Mouse (Mus musculus) lung, adult 2 months (tissue): Measurements from ENCODE around the gene C130026I21Rik. TPM values are rescaled to one million over a fixed set of nuclear protein-coding genes. Genes with fewer than 3 reads are reported as not detected.
"Not testable (repeated sequence)": the region's sequence is repeated elsewhere in the genome, so short reads cannot be mapped to it uniquely, and the experiment has no call there.

Experiments
- DNase-seq: peaks from one replicate; pipeline ENCODE4 v3.0.0; 2022
- H3K4me1 ChIP-seq: fragments of 200-500 bp; 2 replicates; pipeline ENCODE4 v1.6.1; 2011; ENCODE audit warnings: low read length; ENCODE audit not compliant: control insufficient read depth, insufficient read depth
- H3K4me3 ChIP-seq: fragments of 200-500 bp; replicated peaks from 2 replicates; pipeline ENCODE3; 2011; ENCODE audit warnings: low read depth, mild to moderate bottlenecking, control low read depth, low read length; ENCODE audit errors: extremely low read depth
- WGBS: fragments of 180-500 bp; shearing (Covaris S2); methylation state at CpG from one replicate; pipeline ENCODE4 v1.1.7; 2018; 5-methylcytosine and 5-hydroxymethylcytosine counted together
- polyA plus RNA-seq: library from polyadenylated mRNA; depleted of rRNA; stranded (reverse); fragments of >200 nt; gene quantifications from 2 replicates; pipeline ENCODE4 v1.2.3, GENCODE M21; 2012

C130026I21Rik gene
- polyA plus RNA-seq, 1 experiment: 2.2 TPM

DNA sequence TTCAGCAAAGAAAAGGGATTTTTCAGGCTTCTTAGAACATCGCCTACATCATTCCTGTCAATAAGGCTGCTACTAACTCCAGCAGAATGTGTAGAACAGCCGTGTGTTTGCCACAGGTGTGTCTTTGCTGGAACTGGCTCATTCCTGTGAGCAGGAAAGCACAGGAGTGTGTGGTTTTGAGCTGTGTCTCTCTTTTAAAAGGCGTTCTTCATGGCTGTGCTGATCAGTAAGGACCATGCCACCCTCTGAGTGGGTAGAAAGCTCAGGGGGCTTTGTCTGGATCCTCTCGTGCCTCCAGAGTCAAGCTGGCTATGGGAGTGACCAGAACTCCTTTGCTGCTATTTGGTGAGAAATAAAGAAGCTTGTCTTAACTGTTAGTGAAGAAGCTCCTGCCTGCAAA lies 73.6 kb downstream of the C130026I21Rik start:
- WGBS: 54% methylated on average over 4 of the region's 4 CpGs

DNA sequence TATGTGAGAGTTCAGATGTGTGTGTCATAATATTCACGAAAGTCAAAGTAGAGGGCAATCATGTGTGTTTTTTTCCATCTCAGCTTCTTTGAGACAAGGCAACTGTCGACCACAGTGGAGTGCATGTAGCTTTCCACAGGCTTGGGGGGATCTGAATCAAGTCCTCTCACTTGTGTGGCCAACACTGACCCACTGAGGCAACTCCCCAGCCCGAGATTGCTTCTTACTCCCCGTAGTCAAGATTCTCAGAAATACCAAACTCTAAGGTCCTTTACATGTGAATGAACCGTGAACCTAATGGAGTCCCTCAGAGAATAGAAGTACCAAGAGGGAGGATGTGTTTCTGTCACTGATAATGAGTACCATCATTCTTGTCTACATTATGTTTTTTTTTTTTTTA lies 76.6 kb downstream of the C130026I21Rik start:
- DNase-seq, H3K4me3 ChIP-seq, H3K4me1 ChIP-seq: not testable (repeated sequence)
- 71% methylated on average over 5 of the region's 5 CpGs for WGBS

More for the DNA sequence above, 73.6 kb downstream of the C130026I21Rik start:
- not testable (repeated sequence) for DNase-seq, H3K4me1 ChIP-seq, H3K4me3 ChIP-seq

DNA sequence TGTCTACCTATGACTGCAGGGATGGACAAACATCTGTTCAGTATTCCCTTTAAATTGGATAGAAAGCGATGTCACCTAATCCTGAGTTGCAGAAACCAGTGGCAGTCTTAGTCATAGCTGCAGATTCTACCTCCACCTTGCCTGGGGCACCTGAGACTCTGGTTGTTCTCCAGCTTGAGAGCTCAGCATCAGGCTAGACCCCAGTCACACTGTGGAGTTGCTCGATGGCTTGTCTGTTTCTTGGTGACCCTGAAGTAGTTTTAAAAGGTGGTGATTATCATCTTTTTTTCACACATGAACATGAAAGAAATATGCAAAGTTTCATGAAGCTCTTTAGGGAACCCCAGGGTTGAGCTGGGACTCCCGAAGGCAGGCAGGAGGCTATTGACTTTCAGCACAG lies 88.4 kb downstream of the C130026I21Rik start:
- not testable (repeated sequence) for H3K4me1 ChIP-seq, DNase-seq, H3K4me3 ChIP-seq
- 91% methylated on average over 2 of the region's 3 CpGs for WGBS

- not testable (repeated sequence) for H3K4me3 ChIP-seq, H3K4me1 ChIP-seq, DNase-seq
- 78% methylated on average over 4 of the region's 4 CpGs for WGBS
These were observed 91.4 kb downstream of the C130026I21Rik start for GRCm38 (mm10) chr1:85178971-85179370.

- not testable (repeated sequence) for H3K4me3 ChIP-seq, DNase-seq, H3K4me1 ChIP-seq
- WGBS: 58% methylated on average over 2 of the region's 2 CpGs
These were observed 107.5 kb downstream of the C130026I21Rik start for GRCm38 (mm10) chr1:85162841-85163240.

DNA sequence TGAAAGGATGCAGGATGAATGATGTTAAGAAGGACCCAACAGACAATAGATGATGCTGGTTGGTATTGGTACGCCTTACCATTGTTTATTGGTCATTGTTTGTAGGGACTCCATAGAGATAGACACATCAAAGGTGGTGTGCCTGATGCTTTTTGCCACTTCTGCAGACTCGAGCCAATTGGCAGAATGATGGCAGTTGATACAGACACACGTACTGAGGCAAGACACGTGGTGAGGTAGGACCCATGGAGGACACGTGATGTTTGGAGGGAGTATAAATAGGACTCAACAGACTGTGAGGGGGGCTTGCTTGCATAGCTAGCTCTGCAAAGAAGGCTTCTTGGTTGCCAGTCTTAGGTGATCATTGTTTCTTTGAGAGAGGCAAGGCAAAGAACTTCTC lies 115.2 kb downstream of the C130026I21Rik start:
- not testable (repeated sequence) for DNase-seq, H3K4me3 ChIP-seq
- WGBS: 68% methylated on average over 4 of the region's 5 CpGs

GRCm38 (mm10) chr1:85133671-85134070 lies 136.7 kb downstream of the C130026I21Rik start:
- not testable (repeated sequence) for DNase-seq
- 90% methylated on average over 22 of the region's 22 CpGs for WGBS

More for the DNA sequence above, 115.2 kb downstream of the C130026I21Rik start:
- H3K4me1 ChIP-seq: not testable (repeated sequence)

GRCm38 (mm10) chr1:85121841-85122240 lies 148.5 kb downstream of the C130026I21Rik start:
- WGBS: 80% methylated on average over 4 of the region's 4 CpGs
- not testable (repeated sequence) for H3K4me1 ChIP-seq, H3K4me3 ChIP-seq, DNase-seq

More at GRCm38 (mm10) chr1:85133671-85134070, 136.7 kb downstream of the C130026I21Rik start:
- not testable (repeated sequence) for H3K4me1 ChIP-seq, H3K4me3 ChIP-seq

GRCm38 (mm10) chr1:85118341-85118740 lies 152.0 kb downstream of the C130026I21Rik start:
- not testable (repeated sequence) for H3K4me1 ChIP-seq, DNase-seq, H3K4me3 ChIP-seq
- WGBS: 75% methylated on average over 6 of the region's 6 CpGs

DNA sequence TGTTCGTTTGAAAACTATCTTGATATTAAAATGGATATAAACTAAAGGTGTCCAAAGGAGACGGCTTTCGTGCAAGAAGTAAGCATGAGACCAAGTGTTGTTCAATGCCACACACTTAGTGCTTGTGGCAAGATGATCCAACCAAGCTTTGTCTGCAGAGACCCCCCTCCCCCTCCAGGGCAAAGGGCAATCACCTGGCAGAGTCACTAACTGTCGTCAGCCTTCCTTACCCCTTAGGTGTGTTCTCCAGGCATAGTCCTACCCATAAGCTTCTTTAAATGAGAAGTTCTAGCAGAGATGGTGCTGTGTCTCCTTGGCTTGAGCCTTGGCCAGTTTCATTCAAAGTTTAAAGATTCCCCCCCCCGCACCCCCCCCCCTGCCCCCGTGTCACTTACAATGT lies 152.8 kb downstream of the C130026I21Rik start:
- H3K4me3 ChIP-seq, H3K4me1 ChIP-seq, DNase-seq: not testable (repeated sequence)
- 60% methylated on average over 4 of the region's 6 CpGs for WGBS

DNA sequence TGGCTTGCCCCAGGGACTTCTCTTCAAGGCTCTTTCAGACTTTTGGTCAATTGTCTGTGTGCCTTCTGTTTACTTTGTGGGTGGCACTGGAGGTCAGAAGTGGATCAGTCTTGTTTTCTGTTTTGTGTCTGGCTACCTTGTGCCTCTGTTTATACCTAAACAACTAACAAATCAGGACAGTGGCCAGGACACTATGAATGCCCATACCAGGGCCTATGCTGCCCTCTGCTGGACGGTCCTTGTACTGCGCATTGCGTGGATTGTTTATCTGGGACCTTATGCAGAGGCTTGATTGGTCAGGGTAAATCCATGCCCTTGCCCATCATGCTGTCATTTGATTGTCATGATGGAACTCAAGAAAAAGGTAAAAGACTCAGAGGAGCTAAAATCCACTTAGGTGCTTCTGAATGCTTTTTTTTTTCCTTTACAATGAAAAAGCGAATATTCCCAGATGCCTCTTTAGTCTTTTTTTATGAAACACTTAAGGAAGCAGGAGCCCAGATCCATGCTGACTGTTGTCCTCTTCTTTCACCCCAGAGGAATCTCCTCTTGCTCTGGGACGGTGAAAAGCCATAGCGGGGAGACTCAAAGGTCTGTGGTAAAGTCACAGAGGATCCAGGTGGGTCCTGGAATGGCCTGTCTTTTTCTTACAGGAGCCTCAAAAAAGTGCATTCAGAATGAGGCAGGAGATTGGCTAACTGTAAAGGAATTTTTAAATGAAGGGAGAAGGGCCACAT lies 155.5 kb downstream of the C130026I21Rik start:
- H3K4me3 ChIP-seq, H3K4me1 ChIP-seq, DNase-seq: not testable (repeated sequence)
- WGBS: 51% methylated on average over 6 of the region's 6 CpGs

GRCm38 (mm10) chr1:85114078-85114477 lies 156.3 kb downstream of the C130026I21Rik start:
- not testable (repeated sequence) for H3K4me3 ChIP-seq, DNase-seq, H3K4me1 ChIP-seq
- 76% methylated on average over 3 of the region's 3 CpGs for WGBS

DNA sequence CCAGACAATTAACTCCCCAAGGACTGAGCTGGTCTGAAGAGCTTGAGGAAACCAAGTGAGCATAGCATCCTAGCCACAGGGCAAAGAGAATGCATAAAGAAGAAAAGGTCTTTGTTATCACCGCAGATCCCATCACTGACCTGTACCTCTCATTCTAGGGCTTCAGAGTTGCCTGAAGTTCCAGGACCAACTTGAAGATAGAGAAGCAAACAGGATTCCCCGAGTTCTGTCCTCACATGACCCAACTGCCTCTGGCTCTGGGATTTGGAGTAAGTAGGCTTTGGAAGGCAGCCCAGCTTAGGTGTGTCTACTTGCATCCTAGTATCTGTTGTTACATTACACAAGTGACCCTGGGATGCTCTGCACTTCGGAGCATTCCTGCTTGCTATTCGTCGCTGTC lies 157.5 kb downstream of the C130026I21Rik start:
- not testable (repeated sequence) for H3K4me3 ChIP-seq, DNase-seq, H3K4me1 ChIP-seq
- 68% methylated on average over 2 of the region's 5 CpGs for WGBS

- not testable (repeated sequence) for DNase-seq, H3K4me1 ChIP-seq, H3K4me3 ChIP-seq
- 86% methylated on average over 7 of the region's 7 CpGs for WGBS
These were observed 158.1 kb downstream of the C130026I21Rik start for GRCm38 (mm10) chr1:85112266-85112665.

DNA sequence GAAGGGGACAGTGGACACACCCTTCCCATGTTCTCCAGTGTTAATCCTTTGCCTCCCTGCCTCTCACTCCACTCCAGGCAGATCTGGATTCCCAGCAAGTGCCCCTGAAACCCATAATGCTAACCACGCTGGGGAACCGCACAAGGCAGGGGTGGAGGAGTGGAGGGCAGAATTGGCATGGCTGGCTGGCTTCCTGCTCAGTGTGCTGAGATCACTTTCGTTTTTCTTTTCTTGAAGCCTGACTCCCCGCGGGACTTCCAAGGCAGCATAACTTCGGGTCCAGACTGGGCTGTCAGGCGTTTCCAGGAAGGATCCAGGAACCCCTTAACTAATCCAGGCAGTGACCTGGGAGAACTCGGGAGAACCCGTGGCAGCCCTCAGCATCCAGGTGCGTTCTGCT lies 158.8 kb downstream of the C130026I21Rik start:
- H3K4me3 ChIP-seq, H3K4me1 ChIP-seq, DNase-seq: not testable (repeated sequence)
- 55% methylated on average over 10 of the region's 10 CpGs for WGBS

GRCm38 (mm10) chr1:85110876-85111275 lies 159.5 kb downstream of the C130026I21Rik start:
- H3K4me1 ChIP-seq, DNase-seq, H3K4me3 ChIP-seq: not testable (repeated sequence)
- WGBS: 75% methylated on average over 3 of the region's 3 CpGs
